Mouse (Mus musculus) hindbrain, embryonic 12.5 days (tissue): ENCODE data around the gene Sgtb. TPM values are rescaled to one million over a fixed set of nuclear protein-coding genes. Genes with fewer than 3 reads are reported as not detected.

Experiments used
- ATAC-seq: fragments of 200-750 bp; cut with Nextera tagmentation; 2 replicates; pipeline ENCODE4 v1.8.0; 2017; ENCODE audit warnings: moderate TSS enrichment; ENCODE audit not compliant: low FRiP score
- H3K27ac ChIP-seq: fragments of 300-500 bp; sonication (generic); 2 replicates; pipeline ENCODE4 v1.5.1; 2016; ENCODE audit warnings: mild to moderate bottlenecking
- H3K27me3 ChIP-seq: fragments of 300-500 bp; sonication (generic); 2 replicates; pipeline ENCODE4 v1.6.1; 2016; ENCODE audit warnings: mild to moderate bottlenecking
- H3K36me3 ChIP-seq: fragments of 300-500 bp; sonication (generic); 2 replicates; pipeline ENCODE4 v1.6.1; 2016; ENCODE audit warnings: mild to moderate bottlenecking
- H3K4me1 ChIP-seq: fragments of 300-500 bp; sonication (generic); 2 replicates; pipeline ENCODE4 v1.6.1; 2016
- H3K4me2 ChIP-seq: fragments of 300-500 bp; sonication (generic); replicated peaks from 2 replicates; pipeline ENCODE4 v1.6.1; 2016; ENCODE audit warnings: mild to moderate bottlenecking
- H3K4me3 ChIP-seq: fragments of 300-500 bp; sonication (generic); 2 replicates; pipeline ENCODE4 v1.5.1; 2016; ENCODE audit warnings: mild to moderate bottlenecking
- H3K9ac ChIP-seq: fragments of 300-500 bp; sonication (generic); 2 replicates; pipeline ENCODE4 v1.6.1; 2016; ENCODE audit warnings: mild to moderate bottlenecking, moderate library complexity
- H3K9me3 ChIP-seq: fragments of 300-500 bp; sonication (generic); replicated peaks from 2 replicates; pipeline ENCODE4 v1.6.1; 2016; ENCODE audit warnings: mild to moderate bottlenecking
- WGBS: fragments of 180-500 bp; shearing (Covaris S2); methylation state at CpG from one replicate; pipeline ENCODE4 v1.1.7; 2016; 5-methylcytosine and 5-hydroxymethylcytosine counted together
- polyA plus RNA-seq: library from polyadenylated mRNA; unstranded; fragments of >200 nt; fragmentation: Nextera tagmentation; extraction: Ambion mirVana; gene quantifications from 2 replicates; pipeline ENCODE4 v1.2.1, GENCODE M21; 2016

Gene Sgtb
- polyA plus RNA-seq, 1 experiment from 2014 or later, result 26.9 TPM

DNA sequence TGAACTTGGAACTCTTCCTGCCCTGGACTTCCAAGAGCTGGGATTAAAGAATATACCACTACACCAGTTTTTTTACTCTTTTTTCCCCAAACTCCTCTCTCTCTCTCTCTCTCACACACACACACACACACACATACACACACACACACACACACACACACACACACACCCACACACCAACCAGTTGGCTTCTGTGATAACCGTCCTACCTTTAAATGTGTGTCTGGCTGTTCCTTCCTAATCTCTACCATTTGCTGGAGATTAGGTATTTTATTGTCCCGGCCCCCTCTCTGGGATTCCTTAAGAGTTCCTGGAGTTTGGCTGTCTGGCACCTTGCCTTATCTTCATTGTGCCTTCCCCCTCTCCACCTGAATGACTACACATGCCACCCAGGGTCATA is 24.9 kb upstream of the Sgtb start:
- no peaks in the 10 kb centered on the region for H3K9me3 ChIP-seq
- no peak overlapping the region for H3K27ac ChIP-seq
- no peaks in the 10 kb centered on the region for H3K27me3 ChIP-seq
- no peak overlapping the region for H3K9ac ChIP-seq
- H3K4me1 ChIP-seq, result no peaks in the 10 kb centered on the region
- no peaks in the 10 kb centered on the region for H3K36me3 ChIP-seq
- no peak for ATAC-seq
- WGBS, result 89% methylated on average over 2 of the region's 2 CpGs
- no peak overlapping the region for H3K4me3 ChIP-seq
- no peak overlapping the region for H3K4me2 ChIP-seq

DNA sequence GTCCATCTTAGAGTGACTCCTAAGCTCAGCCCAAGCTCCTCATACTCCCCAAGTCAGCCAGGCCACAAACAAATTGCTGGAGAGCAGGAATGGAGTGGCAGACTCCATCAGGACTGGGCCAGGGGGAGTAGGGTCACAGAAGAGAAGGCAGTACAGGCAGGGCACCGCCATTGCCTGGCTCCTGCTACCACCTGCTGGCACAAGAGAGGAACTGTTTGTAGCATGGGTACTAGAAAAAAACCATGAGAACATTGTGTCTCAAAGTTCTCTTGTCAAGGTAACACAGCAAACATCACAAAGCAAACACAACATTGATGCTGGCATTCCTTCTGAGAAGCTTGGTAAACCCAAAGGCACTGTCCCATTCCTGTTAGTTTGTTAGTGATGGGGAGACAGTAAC is 20.2 kb upstream of the Sgtb start:
- no peak overlapping the region for H3K4me2 ChIP-seq
- WGBS, result 14% methylated on average over 1 of the region's 1 CpGs

DNA sequence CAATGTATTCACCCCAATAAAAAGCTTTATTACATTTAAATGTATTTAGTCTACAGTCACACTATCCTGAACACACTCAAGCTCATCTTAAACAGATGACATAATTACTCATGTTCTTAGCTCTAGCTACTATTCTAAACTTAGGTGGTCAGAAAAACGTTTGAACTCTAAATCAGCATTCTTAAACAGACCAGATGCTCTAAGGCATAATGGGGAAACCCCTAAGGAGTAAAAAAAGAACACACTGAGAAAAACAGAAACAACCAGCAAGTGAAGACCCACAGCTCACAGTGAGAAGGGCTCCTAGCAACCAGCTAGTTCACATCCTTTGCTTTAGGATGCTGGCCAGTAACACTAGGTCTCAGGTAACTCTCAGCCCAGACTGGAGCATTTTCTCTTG is 17.8 kb upstream of the Sgtb start:
- WGBS, result 20% methylated on average over 1 of the region's 1 CpGs
- no peak overlapping the region for H3K9ac ChIP-seq
- no peak overlapping the region for H3K4me2 ChIP-seq
- H3K27ac ChIP-seq, result no peak overlapping the region
- H3K36me3 ChIP-seq, result no peaks in the 10 kb centered on the region
- no peaks in the 10 kb centered on the region for H3K27me3 ChIP-seq
- H3K9me3 ChIP-seq, result no peaks in the 10 kb centered on the region
- H3K4me3 ChIP-seq, result no peak overlapping the region
- ATAC-seq, result no peak
- no peaks in the 10 kb centered on the region for H3K4me1 ChIP-seq

More for the DNA sequence above, 20.2 kb upstream of the Sgtb start:
- Histone ChIP-seq H3K27me3 (no peaks in the 10 kb centered on the region), H3K9me3 (no peaks in the 10 kb centered on the region), H3K27ac (no peak overlapping the region), H3K36me3 (no peaks in the 10 kb centered on the region), H3K4me3 (no peak overlapping the region), H3K4me1 (no peaks in the 10 kb centered on the region), H3K9ac (no peak overlapping the region)
- ATAC-seq, result peak; percentile 60; the same call in 1 of the 2 replicates

DNA sequence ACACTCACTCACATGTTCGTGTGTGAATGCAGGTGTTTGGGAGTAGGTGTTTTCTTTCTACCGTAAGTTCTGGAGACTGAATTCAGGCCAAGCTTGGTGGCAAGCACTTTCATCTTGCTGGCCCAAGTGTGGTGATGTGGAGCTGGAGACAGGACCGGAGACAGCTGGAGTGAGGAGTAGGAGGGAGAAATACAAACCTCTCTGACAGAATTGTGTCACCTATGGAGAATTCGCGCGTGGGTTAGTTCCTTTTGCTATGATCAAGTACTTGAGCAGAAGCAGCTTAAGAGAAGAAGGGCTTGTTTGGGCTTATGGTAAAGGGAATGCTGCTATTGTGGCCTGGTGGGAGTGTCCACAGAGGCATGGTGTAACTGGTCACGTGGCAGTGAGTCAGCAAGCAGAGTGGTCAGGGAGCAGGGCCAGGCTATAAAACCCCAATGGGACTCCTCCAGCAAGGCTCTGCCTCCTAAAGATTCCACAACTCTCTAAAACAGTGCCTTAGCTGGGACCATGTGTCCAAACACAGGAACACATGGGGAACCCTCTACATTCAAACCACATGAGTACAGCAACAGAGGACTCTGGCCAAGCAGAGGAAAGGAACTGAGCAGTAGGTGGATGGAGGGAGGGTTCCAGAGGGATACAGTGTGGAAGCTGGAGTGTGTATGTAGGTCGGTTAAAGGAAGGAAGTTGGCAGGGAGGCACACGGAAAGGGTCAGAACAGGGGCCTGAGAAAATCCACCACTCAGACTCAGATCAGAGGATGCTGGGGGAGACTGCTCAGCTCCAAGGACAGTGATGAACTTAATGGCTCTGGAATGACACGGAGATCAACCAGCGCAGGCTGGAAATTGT is 14.8 kb upstream of the Sgtb start:
- H3K4me3 ChIP-seq, result no peak overlapping the region
- no peak overlapping the region for H3K9ac ChIP-seq
- 84% methylated on average over 11 of the region's 11 CpGs for WGBS
- no peaks in the 10 kb centered on the region for H3K36me3 ChIP-seq
- no peaks in the 10 kb centered on the region for H3K9me3 ChIP-seq
- H3K27ac ChIP-seq, result no peak overlapping the region
- no peaks in the 10 kb centered on the region for H3K4me1 ChIP-seq
- ATAC-seq, result no peak
- H3K27me3 ChIP-seq, result no peaks in the 10 kb centered on the region
- no peak overlapping the region for H3K4me2 ChIP-seq

DNA sequence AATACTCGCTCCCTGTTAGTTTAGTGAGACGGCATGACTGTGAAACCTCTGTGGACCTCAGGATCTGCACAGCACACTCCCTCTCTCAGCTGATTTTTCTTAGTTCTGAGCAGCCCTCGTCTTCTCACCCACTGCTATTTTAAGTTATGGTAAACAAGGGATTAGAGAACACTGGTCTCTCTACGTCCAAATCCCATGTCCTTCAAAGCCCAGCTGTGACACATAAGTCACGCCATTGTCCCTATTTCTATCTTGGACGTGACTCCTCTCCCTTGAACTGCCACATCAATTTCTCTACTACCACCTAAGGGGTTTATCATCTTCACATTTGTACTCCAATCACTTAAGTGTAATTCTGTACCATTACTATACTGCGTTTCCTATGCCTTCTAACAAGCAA is 13.6 kb upstream of the Sgtb start:
- no peaks in the 10 kb centered on the region for H3K36me3 ChIP-seq
- H3K9ac ChIP-seq, result no peak overlapping the region
- H3K9me3 ChIP-seq, result no peaks in the 10 kb centered on the region
- H3K4me1 ChIP-seq, result no peaks in the 10 kb centered on the region
- 76% methylated on average over 7 of the region's 7 CpGs for WGBS
- no peak overlapping the region for H3K27ac ChIP-seq
- H3K4me2 ChIP-seq, result no peak overlapping the region
- no peaks in the 10 kb centered on the region for H3K27me3 ChIP-seq
- no peak overlapping the region for H3K4me3 ChIP-seq
- ATAC-seq, result no peak

DNA sequence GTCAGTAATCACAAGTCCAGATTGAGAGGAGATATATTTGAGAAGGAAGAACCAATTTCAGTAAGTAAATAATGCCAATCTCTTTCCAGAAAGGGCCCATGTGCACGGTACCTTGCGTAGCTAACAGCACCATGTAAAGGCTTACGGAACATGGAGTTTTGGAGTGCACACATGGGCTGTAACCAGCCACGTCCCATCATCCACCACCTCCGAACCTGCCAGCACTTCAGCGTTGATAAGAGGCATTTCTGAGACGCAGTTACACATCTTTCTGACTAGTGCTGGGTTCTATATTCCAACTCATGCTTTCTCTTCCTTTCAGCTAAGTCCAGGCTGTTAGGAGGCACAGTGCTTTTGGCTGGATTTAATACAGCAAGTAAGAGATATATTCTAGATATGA is 12.4 kb upstream of the Sgtb start:
- no peak for ATAC-seq
- no peak overlapping the region for H3K27ac ChIP-seq

DNA sequence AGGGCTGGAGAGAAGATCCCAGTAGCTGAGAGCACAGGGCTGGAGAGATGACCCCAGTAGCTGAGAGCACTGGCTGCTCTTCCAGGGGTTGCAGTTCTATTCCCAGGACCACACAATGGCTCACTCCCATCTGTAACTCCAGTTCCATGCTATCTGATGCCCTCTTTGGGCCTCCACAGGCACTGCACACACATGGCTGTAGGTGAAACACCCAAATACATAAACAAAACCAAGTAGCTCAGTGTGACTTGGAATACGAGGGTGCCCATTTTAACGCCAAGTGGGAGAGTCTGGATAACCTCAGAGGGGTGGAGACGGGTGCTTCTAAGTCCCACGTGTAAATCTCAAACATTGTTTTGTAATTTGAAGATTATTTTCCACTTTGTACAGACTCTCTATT is 9.1 kb upstream of the Sgtb start:
- WGBS, result 89% methylated on average over 4 of the region's 4 CpGs
- no peak overlapping the region for H3K4me2 ChIP-seq
- H3K36me3 ChIP-seq, result no peaks in the 10 kb centered on the region
- no peaks in the 10 kb centered on the region for H3K4me1 ChIP-seq
- no peak for ATAC-seq
- no peaks in the 10 kb centered on the region for H3K27me3 ChIP-seq
- H3K27ac ChIP-seq, result no peak overlapping the region
- no peak overlapping the region for H3K4me3 ChIP-seq
- no peak overlapping the region for H3K9ac ChIP-seq
- no peaks in the 10 kb centered on the region for H3K9me3 ChIP-seq

More for the DNA sequence above, 12.4 kb upstream of the Sgtb start:
- no peaks in the 10 kb centered on the region for H3K27me3 ChIP-seq
- H3K9ac ChIP-seq, result no peak overlapping the region
- no peaks in the 10 kb centered on the region for H3K36me3 ChIP-seq
- no peak overlapping the region for H3K4me2 ChIP-seq
- no peak overlapping the region for H3K4me3 ChIP-seq
- no peaks in the 10 kb centered on the region for H3K4me1 ChIP-seq
- no peaks in the 10 kb centered on the region for H3K9me3 ChIP-seq
- WGBS, result 95% methylated on average over 7 of the region's 7 CpGs

DNA sequence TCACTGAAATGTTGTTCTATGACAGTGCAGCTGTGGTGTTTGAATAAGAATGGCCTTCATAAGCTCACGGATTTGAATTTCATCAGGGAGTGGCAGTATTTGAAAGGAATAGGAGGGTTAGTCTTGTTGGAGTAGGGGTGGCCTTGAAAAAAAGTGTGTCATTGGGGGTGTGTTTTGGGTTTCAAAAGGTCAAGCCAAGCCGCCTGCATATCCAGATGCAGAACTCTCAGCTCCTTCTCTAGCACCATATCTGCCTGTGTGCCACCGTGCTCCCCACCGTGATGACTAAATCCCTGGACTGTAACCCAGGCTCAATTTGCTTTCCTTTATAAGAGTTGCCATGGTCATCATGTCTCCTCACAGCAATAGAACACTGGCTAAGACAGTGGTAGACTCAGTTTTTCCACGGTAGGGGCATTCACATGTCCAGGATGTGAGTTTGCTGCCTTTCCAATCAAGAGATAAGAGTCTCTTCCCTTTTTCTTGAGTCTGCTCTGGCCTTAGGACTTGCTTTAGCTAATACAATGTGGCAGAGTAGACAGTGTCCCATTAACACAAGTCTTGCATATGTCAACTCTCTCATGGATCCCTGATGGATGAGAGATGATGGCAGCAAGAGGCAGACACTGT is 7.8 kb upstream of the Sgtb start:
- Histone ChIP-seq H3K9ac (no peak overlapping the region), H3K4me3 (no peak overlapping the region), H3K27ac (no peak overlapping the region), H3K4me2 (no peak overlapping the region), H3K4me1 (no peaks in the 10 kb centered on the region), H3K36me3 (no peaks in the 10 kb centered on the region), H3K9me3 (no peaks in the 10 kb centered on the region), H3K27me3 (no peaks in the 10 kb centered on the region)
- WGBS, result 87% methylated on average over 5 of the region's 5 CpGs
- no peak for ATAC-seq

DNA sequence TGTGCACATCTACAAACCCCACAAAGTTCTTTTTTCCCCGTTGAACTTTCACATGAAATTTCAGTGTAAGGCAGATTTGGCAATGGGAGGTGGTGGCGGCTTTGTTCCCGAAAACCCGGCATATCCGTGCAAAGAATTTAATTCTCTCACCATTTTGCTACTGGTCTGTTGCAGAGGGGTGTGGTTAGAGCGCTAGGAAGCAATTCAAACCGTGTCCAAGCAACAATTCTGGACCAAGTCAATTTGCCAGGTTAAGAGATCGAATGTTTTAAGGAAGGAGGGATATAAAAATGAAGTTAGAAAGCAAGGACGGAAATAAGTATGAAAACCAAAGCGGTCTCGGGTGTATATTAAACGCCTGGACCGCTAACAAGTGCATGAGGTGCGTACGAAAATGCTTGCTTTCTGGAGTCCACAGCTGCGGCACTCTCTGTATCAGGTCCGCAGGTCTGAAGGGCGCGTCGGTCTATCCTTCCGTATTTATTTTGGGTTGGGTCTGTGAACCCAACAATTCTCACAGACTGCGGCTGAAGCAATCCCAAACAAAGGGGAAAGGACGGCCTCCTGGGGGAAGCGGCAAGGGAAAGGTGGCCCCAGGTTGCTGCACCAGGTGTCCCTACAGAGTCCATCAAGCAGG is 772 bp upstream of the Sgtb start:
- Histone ChIP-seq H3K4me1 (peaks cover 12% of the 10 kb centered on the region), H3K27ac (peak overlapping the region; percentile 37), H3K27me3 (no peaks in the 10 kb centered on the region), H3K9ac (peak overlapping the region; percentile 66), H3K36me3 (no peaks in the 10 kb centered on the region), H3K4me3 (peak overlapping the region; percentile 82), H3K9me3 (no peaks in the 10 kb centered on the region), H3K4me2 (peak overlapping the region; percentile 92)
- under 1% methylated on average over 24 of the region's 24 CpGs for WGBS
- ATAC-seq, result no peak

DNA sequence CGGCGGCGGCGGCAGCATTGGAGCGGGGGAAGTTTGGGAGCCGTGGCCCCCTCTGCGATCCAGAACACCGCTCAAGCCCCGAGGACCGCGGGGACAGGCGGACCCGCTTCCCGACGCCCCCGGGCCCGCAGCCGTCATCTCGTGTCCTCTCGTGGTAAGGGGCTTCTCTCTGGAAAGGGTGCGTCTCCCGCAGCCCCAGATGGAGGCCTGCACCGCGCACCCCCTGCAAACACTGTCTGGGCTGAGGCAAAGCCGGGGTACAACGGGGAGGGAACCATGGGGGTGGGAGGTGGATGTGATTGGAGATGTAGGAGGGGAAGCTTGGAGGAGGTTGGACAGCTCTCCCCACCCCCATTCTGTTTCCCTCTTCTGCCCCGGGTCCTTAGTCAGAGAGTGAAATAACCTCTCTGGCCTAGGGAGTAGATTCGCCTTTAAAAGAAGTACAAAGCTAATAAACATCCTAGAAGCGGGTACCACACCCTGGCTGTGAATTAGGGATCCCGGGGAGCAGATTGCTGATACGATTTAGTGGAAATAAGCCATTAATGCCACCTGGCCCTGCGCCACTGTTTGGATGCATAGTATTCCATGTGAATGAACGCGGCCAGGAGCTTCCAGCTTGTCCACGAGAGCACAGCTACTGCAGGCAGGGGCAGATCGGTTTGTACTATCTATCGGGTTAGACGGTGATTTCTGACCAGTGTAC is 428 bp downstream of the Sgtb start:
- H3K27me3 ChIP-seq, result no peaks in the 10 kb centered on the region
- no peaks in the 10 kb centered on the region for H3K36me3 ChIP-seq
- peak overlapping the region; percentile 85 for H3K9ac ChIP-seq
- H3K27ac ChIP-seq, result peak overlapping the region; percentile 85
- H3K9me3 ChIP-seq, result no peaks in the 10 kb centered on the region
- 2% methylated on average over 38 of the region's 38 CpGs for WGBS
- H3K4me3 ChIP-seq, result peak overlapping the region; percentile 82
- ATAC-seq, result peak; percentile 85
- H3K4me2 ChIP-seq, result peak overlapping the region; percentile 92
- peaks cover 12% of the 10 kb centered on the region for H3K4me1 ChIP-seq

DNA sequence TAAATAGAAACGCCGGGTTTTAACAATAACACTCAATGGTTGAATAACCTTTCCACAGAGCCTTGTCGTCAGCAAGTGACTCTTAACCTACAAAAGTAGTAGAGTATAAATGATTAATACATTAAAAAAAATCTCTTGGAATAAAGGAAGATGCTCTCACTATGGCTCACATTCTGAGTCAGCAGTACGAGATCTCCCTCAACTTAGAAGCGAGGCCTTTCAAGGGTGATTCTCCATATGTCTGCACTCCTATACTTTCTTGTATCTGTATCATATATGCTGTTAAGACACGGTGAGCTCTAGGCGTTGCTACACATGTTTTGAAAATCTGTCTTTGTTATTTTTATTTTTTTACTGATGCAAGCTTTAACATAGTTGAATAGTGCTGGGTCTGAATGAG is 985 bp downstream of the Sgtb start:
- Histone ChIP-seq H3K4me3 (peak overlapping the region; percentile 82), H3K36me3 (peaks cover 5% of the 10 kb centered on the region; the same call in 1 of the 2 replicates), H3K4me1 (peaks cover 12% of the 10 kb centered on the region), H3K27ac (peak overlapping the region; percentile 85), H3K4me2 (peak overlapping the region; percentile 92), H3K9ac (peak overlapping the region; percentile 85; the same call in 1 of the 2 replicates), H3K9me3 (no peaks in the 10 kb centered on the region), H3K27me3 (no peaks in the 10 kb centered on the region)
- WGBS, result 40% methylated on average over 7 of the region's 7 CpGs
- ATAC-seq, result no peak
